Mouse (Mus musculus): ENCODE data around the gene Aknad1.

GRCm38 (mm10) chr3:108727776-108728175, 11.7 kb upstream of the Aknad1 start:
- no peak for TF ChIP-seq CTCF (IDR thresholded peaks at IDR 0.05; ENCODE audit: low read depth)
- TF ChIP-seq EP300 (IDR thresholded peaks at IDR 0.05; ENCODE audit: low read depth) = no peak

All from liver, embryonic 14.5 days (tissue).